Mouse (Mus musculus): Measurements from ENCODE around the gene Pcyt1a. TPM values are rescaled to one million over a fixed set of nuclear protein-coding genes. Genes with fewer than 3 reads are reported as not detected.

The Pcyt1a gene
- polyA plus RNA-seq, 1 experiment from 2014 or later = 48.7 TPM

- H3K9ac ChIP-seq (ENCODE audit: low read length) = no peak overlapping the region
- no peak overlapping the region for H3K4me3 ChIP-seq (ENCODE audit: control insufficient read depth in 1 of 2, insufficient read depth in 1 of 2, low read depth in 1 of 2, low read length in 2 of 2)
- H3K9me3 ChIP-seq (ENCODE audit: control insufficient read depth, low read length) = no peaks in the 10 kb centered on the region
- no peak overlapping the region for H3K4me2 ChIP-seq (ENCODE audit: low read length)
- no peak overlapping the region for H3K27ac ChIP-seq (replicated peaks in 1 of 2; ENCODE audit: control insufficient read depth in 1 of 2, insufficient read depth in 1 of 2, low read depth in 2 of 2, low read length in 2 of 2)
- peaks cover 0 to 9% of the 10 kb centered on the region in 2 experiments; a peak in 1 of 4 replicates for H3K4me1 ChIP-seq (ENCODE audit: control insufficient read depth in 2 of 2, insufficient read depth in 2 of 2, low read length in 2 of 2)
- ATAC-seq (ENCODE audit: insufficient number of reproducible peaks, insufficient read depth, low FRiP score, low read depth) = no peak
- WGBS = 39% methylated on average over 2 of the region's 2 CpGs
- no peaks in the 10 kb centered on the region for H3K27me3 ChIP-seq (ENCODE audit: control insufficient read depth, insufficient read depth, low read length)
- peaks cover 2% of the 10 kb centered on the region; the same call in 1 of the 2 replicates for H3K36me3 ChIP-seq (ENCODE audit: control insufficient read depth, insufficient read depth, low read length)
These were observed 15.9 kb downstream of the Pcyt1a start for GRCm38 (mm10) chr16:32446563-32447138.

GRCm38 (mm10) chr16:32449665-32450064 lies 18.9 kb downstream of the Pcyt1a start:
- peaks cover 0 to 9% of the 10 kb centered on the region in 2 experiments; a peak in 1 of 4 replicates for H3K4me1 ChIP-seq (ENCODE audit: control insufficient read depth in 2 of 2, insufficient read depth in 2 of 2, low read length in 2 of 2)
- no peaks in the 10 kb centered on the region for H3K27me3 ChIP-seq (ENCODE audit: control insufficient read depth, insufficient read depth, low read length)
- no peak overlapping the region for H3K27ac ChIP-seq (replicated peaks in 1 of 2; ENCODE audit: control insufficient read depth in 1 of 2, insufficient read depth in 1 of 2, low read depth in 2 of 2, low read length in 2 of 2)
- no peaks in the 10 kb centered on the region for H3K9me3 ChIP-seq (ENCODE audit: control insufficient read depth, low read length)
- no peak for ATAC-seq (ENCODE audit: insufficient number of reproducible peaks, insufficient read depth, low FRiP score, low read depth)
- H3K4me3 ChIP-seq (ENCODE audit: control insufficient read depth in 1 of 2, insufficient read depth in 1 of 2, low read depth in 1 of 2, low read length in 2 of 2) = no peak overlapping the region
- no peak overlapping the region for H3K9ac ChIP-seq (ENCODE audit: low read length)
- H3K36me3 ChIP-seq (ENCODE audit: control insufficient read depth, insufficient read depth, low read length) = peaks cover 30% of the 10 kb centered on the region
- 78% methylated on average over 3 of the region's 3 CpGs for WGBS
- H3K4me2 ChIP-seq (ENCODE audit: low read length) = no peak overlapping the region

GRCm38 (mm10) chr16:32450133-32450532 lies 19.4 kb downstream of the Pcyt1a start:
- 96% methylated on average over 2 of the region's 2 CpGs for WGBS
- Histone ChIP-seq H3K9me3 (ENCODE audit: control insufficient read depth, low read length) (no peaks in the 10 kb centered on the region), H3K9ac (ENCODE audit: low read length) (no peak overlapping the region), H3K4me1 (ENCODE audit: control insufficient read depth in 2 of 2, insufficient read depth in 2 of 2, low read length in 2 of 2) (peaks cover 0 to 9% of the 10 kb centered on the region in 2 experiments; a peak in 1 of 4 replicates), H3K36me3 (ENCODE audit: control insufficient read depth, insufficient read depth, low read length) (peaks cover 33% of the 10 kb centered on the region), H3K27ac (replicated peaks in 1 of 2; ENCODE audit: control insufficient read depth in 1 of 2, insufficient read depth in 1 of 2, low read depth in 2 of 2, low read length in 2 of 2) (no peak overlapping the region), H3K4me3 (ENCODE audit: control insufficient read depth in 1 of 2, insufficient read depth in 1 of 2, low read depth in 1 of 2, low read length in 2 of 2) (no peak overlapping the region), H3K27me3 (ENCODE audit: control insufficient read depth, insufficient read depth, low read length) (no peaks in the 10 kb centered on the region), H3K4me2 (ENCODE audit: low read length) (no peak overlapping the region)
- ATAC-seq (ENCODE audit: insufficient number of reproducible peaks, insufficient read depth, low FRiP score, low read depth) = no peak

GRCm38 (mm10) chr16:32453102-32453501 lies 22.4 kb downstream of the Pcyt1a start:
- 94% methylated on average over 8 of the region's 8 CpGs for WGBS
- Histone ChIP-seq H3K36me3 (ENCODE audit: control insufficient read depth, insufficient read depth, low read length) (peaks cover 52% of the 10 kb centered on the region), H3K27ac (replicated peaks in 1 of 2; ENCODE audit: control insufficient read depth in 1 of 2, insufficient read depth in 1 of 2, low read depth in 2 of 2, low read length in 2 of 2) (no peak overlapping the region), H3K4me3 (ENCODE audit: control insufficient read depth in 1 of 2, insufficient read depth in 1 of 2, low read depth in 1 of 2, low read length in 2 of 2) (no peak overlapping the region), H3K9me3 (ENCODE audit: control insufficient read depth, low read length) (no peaks in the 10 kb centered on the region), H3K4me1 (ENCODE audit: control insufficient read depth in 2 of 2, insufficient read depth in 2 of 2, low read length in 2 of 2) (no peaks in the 10 kb centered on the region), H3K4me2 (ENCODE audit: low read length) (no peak overlapping the region), H3K27me3 (ENCODE audit: control insufficient read depth, insufficient read depth, low read length) (no peaks in the 10 kb centered on the region), H3K9ac (ENCODE audit: low read length) (no peak overlapping the region)
- no peak for ATAC-seq (ENCODE audit: insufficient number of reproducible peaks, insufficient read depth, low FRiP score, low read depth)

- Histone ChIP-seq H3K4me2 (ENCODE audit: low read length) (no peak overlapping the region), H3K27ac (replicated peaks in 1 of 2; ENCODE audit: control insufficient read depth in 1 of 2, insufficient read depth in 1 of 2, low read depth in 2 of 2, low read length in 2 of 2) (no peak overlapping the region), H3K36me3 (ENCODE audit: control insufficient read depth, insufficient read depth, low read length) (peaks cover 60% of the 10 kb centered on the region), H3K27me3 (ENCODE audit: control insufficient read depth, insufficient read depth, low read length) (no peaks in the 10 kb centered on the region), H3K4me1 (ENCODE audit: control insufficient read depth in 2 of 2, insufficient read depth in 2 of 2, low read length in 2 of 2) (no peaks in the 10 kb centered on the region), H3K4me3 (ENCODE audit: control insufficient read depth in 1 of 2, insufficient read depth in 1 of 2, low read depth in 1 of 2, low read length in 2 of 2) (no peak overlapping the region), H3K9me3 (ENCODE audit: control insufficient read depth, low read length) (no peaks in the 10 kb centered on the region), H3K9ac (ENCODE audit: low read length) (no peak overlapping the region)
- WGBS = 91% methylated on average over 5 of the region's 5 CpGs
- ATAC-seq (ENCODE audit: insufficient number of reproducible peaks, insufficient read depth, low FRiP score, low read depth) = no peak
These were observed 23.9 kb downstream of the Pcyt1a start for GRCm38 (mm10) chr16:32454646-32455045.

- Histone ChIP-seq H3K4me3 (ENCODE audit: control insufficient read depth in 1 of 2, insufficient read depth in 1 of 2, low read depth in 1 of 2, low read length in 2 of 2) (no peak overlapping the region), H3K36me3 (ENCODE audit: control insufficient read depth, insufficient read depth, low read length) (peaks cover 60% of the 10 kb centered on the region)
These were observed 25.4 kb downstream of the Pcyt1a start for GRCm38 (mm10) chr16:32456086-32456485.

GRCm38 (mm10) chr16:32456761-32457160 lies 26.0 kb downstream of the Pcyt1a start:
- Histone ChIP-seq H3K4me2 (ENCODE audit: low read length) (no peak overlapping the region), H3K9me3 (ENCODE audit: control insufficient read depth, low read length) (no peaks in the 10 kb centered on the region), H3K27ac (replicated peaks in 1 of 2; ENCODE audit: control insufficient read depth in 1 of 2, insufficient read depth in 1 of 2, low read depth in 2 of 2, low read length in 2 of 2) (no peak overlapping the region), H3K4me3 (ENCODE audit: control insufficient read depth in 1 of 2, insufficient read depth in 1 of 2, low read depth in 1 of 2, low read length in 2 of 2) (no peak overlapping the region), H3K27me3 (ENCODE audit: control insufficient read depth, insufficient read depth, low read length) (no peaks in the 10 kb centered on the region), H3K9ac (ENCODE audit: low read length) (no peak overlapping the region), H3K36me3 (ENCODE audit: control insufficient read depth, insufficient read depth, low read length) (peaks cover 59% of the 10 kb centered on the region), H3K4me1 (ENCODE audit: control insufficient read depth in 2 of 2, insufficient read depth in 2 of 2, low read length in 2 of 2) (no peaks in the 10 kb centered on the region)
- 94% methylated on average over 1 of the region's 1 CpGs for WGBS
- ATAC-seq (ENCODE audit: insufficient number of reproducible peaks, insufficient read depth, low FRiP score, low read depth) = no peak

More at GRCm38 (mm10) chr16:32456086-32456485, 25.4 kb downstream of the Pcyt1a start:
- ATAC-seq (ENCODE audit: insufficient number of reproducible peaks, insufficient read depth, low FRiP score, low read depth) = no peak
- H3K9ac ChIP-seq (ENCODE audit: low read length) = no peak overlapping the region
- H3K4me1 ChIP-seq (ENCODE audit: control insufficient read depth in 2 of 2, insufficient read depth in 2 of 2, low read length in 2 of 2) = no peaks in the 10 kb centered on the region
- no peak overlapping the region for H3K27ac ChIP-seq (replicated peaks in 1 of 2; ENCODE audit: control insufficient read depth in 1 of 2, insufficient read depth in 1 of 2, low read depth in 2 of 2, low read length in 2 of 2)
- no peaks in the 10 kb centered on the region for H3K27me3 ChIP-seq (ENCODE audit: control insufficient read depth, insufficient read depth, low read length)
- no peaks in the 10 kb centered on the region for H3K9me3 ChIP-seq (ENCODE audit: control insufficient read depth, low read length)
- H3K4me2 ChIP-seq (ENCODE audit: low read length) = no peak overlapping the region
